Mouse (Mus musculus) CD8-positive naive resting alpha-beta T cell, adult 2 months (primary cell): ENCODE data around the gene Mfng.
A peak's percentile ranks its signal among the peaks of the same experiment; 100 is the strongest.

Experiments
- DNase-seq, 2 experiments: peaks; one replicate each; pipeline ENCODE4 v3.0.0; 2022; ENCODE audit warnings: low read depth in 2 of 2, low spot score in 2 of 2

The Mfng gene

GRCm38 (mm10) chr15:78773290-78773729 lies at the start of gene Mfng:
TSS of gene Mfng (minus strand) at chr15:78773475.
- DNase-seq: peak; percentile 75 to 77

- no peak for DNase-seq
These were observed 42.8 kb upstream of the Mfng start for GRCm38 (mm10) chr15:78816074-78816391.

- DNase-seq: no peak
These were observed 42.2 kb upstream of the Mfng start for GRCm38 (mm10) chr15:78815314-78816073.

DNA sequence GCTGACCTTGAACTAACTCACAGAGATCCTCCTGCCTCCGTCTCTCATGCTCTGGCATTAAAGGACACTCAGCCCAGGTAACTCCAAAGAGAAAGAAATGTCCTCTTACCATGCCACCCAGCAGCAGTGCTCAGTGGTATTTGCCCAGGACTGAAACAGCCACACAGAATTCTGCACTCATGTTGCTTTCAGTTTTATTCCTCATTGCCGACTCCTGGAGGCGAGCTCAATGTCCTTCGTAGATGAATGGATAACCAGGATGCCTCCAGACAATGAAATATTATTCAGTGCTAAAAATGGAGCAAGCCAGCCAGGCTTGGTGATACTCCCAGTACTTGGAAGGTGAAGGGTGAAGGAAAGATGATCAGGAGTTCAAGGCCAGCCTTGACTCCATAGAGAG lies 40.3 kb upstream of the Mfng start:
- DNase-seq: no peak

GRCm38 (mm10) chr15:78810146-78810545 lies 36.9 kb upstream of the Mfng start:
- DNase-seq: no peak

GRCm38 (mm10) chr15:78809739-78810138 lies 36.5 kb upstream of the Mfng start:
- DNase-seq: no peak

- DNase-seq: no peak
These were observed 35.7 kb upstream of the Mfng start for GRCm38 (mm10) chr15:78808980-78809379.

DNA sequence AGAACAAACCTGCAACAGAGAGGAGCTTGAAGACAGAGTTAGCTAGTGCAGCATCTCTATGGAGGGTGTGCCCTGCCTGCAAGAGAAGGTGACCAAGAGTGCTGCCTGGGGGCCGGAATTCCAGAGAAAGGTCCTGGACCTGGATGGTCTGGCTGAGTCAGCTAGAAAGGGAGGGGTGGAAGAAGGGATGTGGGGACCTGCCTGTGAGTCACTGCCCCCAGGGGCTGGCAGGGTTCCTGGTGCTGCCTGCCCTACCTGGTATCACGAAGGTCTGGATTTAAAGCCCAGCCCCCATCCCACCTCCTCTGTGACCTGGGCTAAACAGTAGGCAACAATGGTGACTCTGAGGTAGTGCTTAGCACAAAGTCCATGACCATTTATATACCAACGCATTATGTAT lies 33.9 kb upstream of the Mfng start:
- no peak for DNase-seq

- no peak for DNase-seq
These were observed 33.3 kb upstream of the Mfng start for GRCm38 (mm10) chr15:78806614-78807013.

- no peak for DNase-seq
These were observed 32.1 kb upstream of the Mfng start for GRCm38 (mm10) chr15:78805351-78805750.

DNA sequence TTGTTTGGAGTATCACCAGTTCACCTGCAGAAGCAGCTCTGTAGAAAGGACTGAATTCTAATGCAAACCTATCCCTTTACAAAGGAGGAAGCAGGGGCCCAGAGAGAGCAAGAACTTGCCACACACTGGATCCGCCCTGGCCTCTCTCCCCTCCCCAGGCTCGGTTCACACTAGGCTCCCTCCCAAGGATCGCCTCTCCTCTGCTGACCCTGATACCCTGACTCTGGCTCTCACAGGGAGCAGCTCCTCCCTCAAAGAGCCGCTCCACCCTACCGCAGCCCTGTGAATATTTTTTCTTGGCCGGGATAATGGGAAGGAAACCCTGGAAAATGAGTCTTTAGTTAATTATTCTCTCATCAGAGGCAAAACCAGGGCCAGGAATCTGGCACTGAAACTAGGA lies 31.1 kb upstream of the Mfng start:
- no peak for DNase-seq

DNA sequence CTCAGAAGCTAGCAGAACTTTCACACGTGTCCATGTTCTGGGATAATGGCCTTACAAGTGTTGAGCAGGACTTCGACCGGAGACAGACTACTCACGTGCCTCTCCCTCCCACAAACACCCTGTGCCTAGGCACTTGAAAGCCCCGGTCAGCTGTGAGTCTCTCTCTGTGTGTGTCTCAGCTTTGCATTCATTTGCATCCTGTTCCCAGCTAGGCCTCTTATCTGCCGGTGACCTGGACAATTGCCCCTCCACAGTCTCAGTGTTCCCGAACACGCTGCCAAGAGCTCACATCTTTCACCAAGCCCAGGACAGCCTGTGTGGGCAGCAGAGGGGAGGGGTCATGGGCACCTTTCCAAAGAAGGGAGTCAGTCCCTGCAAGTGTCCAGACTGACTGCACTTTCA lies 30.2 kb upstream of the Mfng start:
- no peak for DNase-seq

DNA sequence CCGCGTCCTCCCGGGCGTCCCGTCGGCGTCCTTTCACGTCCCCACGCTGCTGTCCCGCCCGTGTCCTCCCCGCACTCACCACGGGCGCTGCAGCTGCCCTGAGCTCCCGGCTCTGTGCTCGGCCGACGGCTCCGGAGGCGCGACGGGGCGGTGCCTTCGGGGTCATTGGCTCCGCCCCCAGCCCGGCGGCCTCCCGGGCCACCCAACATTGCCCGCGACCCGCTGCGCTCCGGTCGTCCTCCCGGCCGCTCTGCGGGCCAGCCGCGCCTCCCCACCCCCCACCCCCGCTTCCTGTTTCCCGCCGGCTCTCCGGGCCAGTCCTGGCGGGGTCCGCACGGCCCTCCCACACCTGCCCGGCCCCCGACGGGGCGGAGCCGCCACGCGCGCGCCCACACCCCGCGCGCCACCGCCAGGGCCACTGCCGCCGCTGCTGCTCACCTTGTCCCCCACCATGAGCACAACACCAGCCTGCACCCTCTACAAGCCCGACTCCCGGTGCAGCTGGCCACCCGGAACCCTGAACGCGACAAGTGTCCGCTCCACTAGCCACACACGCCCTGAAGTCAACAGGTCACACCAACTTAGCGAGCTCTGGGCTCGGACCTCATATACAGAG lies 29.6 kb upstream of the Mfng start, which contains the start of gene Card10:
Gene Card10, minus strand, starts transcription at position 267 of the 616 bp plus-strand sequence.
- peak in 1 of 2 experiments; percentile 16 for DNase-seq

- DNase-seq: peak in 1 of 2 experiments; percentile 20
These were observed 28.9 kb upstream of the Mfng start for GRCm38 (mm10) chr15:78801971-78802741.

DNA sequence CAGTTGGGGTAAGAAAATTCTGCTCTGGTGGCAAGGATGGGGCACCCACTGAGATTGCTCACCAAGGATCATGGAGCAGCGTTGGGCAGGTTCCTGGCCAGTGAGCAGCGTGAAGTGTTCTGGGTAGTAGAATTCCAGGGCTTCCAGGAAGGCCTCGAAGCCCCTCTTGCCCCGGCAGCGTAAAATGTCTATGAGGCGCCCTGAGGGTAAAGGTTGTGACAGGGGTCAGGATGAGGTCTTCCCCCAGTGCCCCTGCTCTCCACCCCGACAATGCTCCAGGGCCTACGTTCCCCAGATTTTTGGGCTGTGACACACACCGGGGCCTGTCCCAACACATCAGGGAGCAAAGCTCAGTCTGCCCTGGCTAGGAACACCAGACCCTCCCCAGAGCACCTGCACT lies 28.3 kb upstream of the Mfng start:
- DNase-seq: no peak

GRCm38 (mm10) chr15:78799029-78799428 lies 25.8 kb upstream of the Mfng start:
- DNase-seq: no peak

DNA sequence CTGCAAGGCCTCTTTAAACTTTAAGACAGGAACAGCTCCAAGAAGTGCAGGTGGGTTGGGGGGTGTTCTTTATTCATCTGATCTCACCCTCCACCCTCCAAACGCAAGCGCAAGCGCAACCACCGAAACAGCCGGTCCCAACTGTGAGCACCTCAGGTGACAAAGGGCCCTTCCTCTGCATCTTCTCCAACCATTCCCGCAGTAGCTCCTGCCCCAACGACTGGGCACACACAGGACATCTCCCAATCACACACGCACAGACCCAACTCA lies 23.7 kb upstream of the Mfng start:
- no peak for DNase-seq

DNA sequence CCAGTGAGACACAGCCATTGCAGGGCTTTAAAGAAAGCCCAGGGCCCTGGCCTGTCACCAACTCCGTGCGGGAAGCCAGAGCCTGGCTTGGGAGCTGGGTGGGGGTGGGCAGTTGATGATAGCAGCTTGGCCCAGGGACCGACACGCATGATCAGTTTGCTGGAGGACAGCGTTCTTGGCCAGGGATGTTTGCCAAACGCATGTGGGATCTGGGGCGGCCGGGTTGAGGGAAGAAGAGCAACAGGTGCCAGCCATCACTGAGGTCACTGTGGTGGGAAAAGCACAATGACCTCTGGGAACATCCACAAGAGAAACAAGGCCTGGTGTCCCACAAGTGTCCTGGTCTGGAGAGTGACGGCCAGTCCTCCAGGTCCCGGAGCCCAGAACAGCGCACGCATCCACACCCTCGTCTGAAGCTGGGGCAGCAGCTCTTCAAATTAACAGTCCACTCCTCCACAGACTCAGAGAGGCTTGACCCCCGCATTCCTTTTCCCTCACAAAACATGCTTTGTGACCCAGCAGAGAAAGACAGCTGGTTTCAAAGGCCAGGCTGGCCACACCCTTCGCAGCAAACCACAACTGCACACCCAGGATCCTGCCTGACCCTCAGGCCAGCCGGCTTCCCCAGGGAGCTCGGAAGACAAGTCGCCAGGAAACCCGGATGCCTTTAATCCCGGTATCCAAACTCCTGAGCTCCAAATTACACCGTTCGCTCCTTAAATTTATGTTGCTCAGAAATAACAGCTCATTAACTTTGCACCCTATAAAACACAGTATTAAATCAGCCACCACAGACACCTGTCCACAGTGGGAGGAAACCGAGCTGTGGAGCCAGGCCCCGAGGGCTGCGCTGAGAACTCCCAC lies 23.2 kb upstream of the Mfng start:
- DNase-seq: no peak

DNA sequence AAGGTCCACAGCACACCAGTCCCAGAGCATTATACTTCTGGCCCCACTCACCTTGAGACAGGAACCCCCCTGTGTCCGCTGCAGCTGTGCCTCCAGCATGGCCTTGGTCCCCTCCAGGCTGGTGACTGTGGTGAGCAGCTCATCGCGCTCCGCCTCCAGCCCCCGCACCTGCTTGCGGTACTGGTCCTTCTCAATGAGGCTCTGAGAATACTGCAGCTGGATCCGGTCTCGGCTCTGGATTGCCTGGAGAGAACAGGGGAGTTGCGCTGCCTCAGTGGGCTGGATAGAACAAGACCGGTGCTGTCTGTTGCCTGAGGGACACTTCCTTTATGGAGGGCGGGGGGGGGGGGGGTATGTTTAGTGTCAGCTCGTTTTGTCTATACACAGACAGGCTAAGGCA lies 17.7 kb upstream of the Mfng start:
- no peak for DNase-seq

DNA sequence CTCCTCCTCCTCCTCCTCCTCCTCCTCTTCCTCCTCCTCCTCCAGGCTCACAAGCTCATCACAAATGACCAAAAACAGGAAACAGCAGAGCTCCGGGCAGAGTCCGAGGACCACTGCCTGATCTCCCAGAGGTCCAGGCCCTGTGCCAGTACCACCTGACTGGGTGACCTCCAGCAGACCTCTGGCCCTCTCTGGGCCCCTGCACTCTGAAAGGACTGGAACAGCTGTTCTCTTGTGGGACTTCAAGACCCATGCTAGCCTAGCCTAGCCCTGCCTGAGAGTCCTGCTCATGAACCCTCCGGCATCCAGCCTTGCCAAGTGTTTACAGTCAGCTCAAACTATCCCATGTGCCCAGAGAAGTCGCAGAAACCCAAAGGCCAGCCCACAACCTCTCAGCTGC lies 17.2 kb upstream of the Mfng start:
- no peak for DNase-seq

DNA sequence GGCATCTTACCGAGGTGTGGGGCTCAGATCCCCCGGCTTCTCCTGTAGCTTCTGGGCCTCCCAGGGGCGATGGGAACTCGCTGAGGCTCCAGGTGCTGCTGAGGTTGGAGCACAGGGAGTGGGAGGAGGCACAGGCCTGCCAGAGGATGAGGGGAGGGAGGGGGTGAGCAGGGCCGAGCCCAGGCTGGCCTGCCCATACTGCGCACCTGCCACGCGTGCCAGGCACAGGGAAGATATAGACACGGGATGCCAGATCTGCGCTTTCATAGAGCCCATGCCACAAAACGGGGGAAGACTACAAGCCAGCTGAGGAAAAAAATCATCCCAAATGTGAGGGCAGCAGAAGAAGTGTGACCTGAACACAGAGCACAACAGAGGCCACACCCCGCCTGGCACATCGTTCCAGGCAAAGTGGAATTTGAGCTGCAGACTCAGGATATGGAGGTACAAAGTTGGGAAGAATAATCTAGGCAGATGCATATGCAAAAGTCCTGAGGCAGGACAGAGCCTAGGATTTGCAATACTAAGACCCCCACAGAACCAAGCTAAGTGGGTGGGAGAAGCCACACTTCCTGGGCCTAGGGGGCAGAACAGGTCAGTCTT lies 16.5 kb upstream of the Mfng start:
- no peak for DNase-seq
